Mouse (Mus musculus) liver (tissue): ENCODE data around the gene Cdc14a.

Source experiments
- DNase-seq: peaks from one replicate; pipeline ENCODE4 v3.0.0-alpha.2; 2020; ENCODE audit warnings: mixed read lengths

Gene Cdc14a

DNA sequence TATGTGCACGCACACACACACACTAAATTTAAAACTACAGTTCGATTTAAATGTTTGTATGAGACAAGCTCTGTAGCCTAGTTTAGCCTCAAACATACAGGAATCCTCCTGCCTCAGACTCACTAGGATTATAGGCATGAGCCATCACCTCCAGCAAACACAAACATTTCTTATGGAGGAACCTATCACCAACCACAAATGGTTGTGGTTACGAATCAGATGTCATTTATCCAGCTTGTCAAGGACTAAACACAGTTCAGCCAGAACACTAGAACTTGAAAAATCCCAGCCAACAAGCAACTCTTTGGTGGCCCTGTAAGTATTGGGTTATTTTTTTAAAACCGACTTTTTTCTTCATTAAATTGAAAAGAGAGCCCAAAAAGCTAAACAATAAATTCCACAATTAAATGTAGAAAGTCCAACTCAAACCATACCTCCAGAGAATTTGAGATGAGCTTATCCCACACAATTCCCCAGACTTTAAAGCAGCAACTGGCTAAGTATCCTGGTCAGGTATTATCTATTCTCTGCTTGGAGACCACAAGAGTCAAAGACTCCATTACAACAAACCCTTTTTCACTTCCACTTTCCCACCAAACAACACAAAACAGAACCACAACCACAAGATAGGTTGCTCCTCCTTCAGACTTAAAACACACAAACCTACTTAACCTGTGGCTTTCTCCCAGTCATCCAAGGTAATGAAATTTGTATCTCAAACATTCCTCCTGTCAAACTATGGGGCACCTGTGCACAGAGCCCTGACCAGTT is 10.7 kb downstream of the Cdc14a start:
- DNase-seq = no peak

DNA sequence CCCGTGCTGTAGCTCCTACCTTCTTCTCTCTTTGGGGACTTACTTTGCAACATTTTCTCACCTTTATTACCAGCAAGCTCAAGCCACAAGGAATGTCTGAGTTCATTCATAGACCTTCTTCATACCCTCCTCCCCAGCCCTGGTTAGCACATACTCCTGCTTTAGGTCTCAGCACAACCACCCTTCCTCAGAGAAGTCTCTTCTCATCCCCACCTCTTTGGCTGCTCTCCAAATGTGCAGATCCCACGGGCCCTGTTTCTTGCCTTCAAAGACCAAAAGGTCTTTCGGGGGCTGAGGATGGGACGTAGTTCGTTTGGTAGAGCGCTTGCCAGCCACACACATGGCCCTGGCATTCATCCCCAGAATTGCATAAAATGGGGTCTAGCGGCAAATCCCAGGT is 13.8 kb downstream of the Cdc14a start:
- no peak for DNase-seq

DNA sequence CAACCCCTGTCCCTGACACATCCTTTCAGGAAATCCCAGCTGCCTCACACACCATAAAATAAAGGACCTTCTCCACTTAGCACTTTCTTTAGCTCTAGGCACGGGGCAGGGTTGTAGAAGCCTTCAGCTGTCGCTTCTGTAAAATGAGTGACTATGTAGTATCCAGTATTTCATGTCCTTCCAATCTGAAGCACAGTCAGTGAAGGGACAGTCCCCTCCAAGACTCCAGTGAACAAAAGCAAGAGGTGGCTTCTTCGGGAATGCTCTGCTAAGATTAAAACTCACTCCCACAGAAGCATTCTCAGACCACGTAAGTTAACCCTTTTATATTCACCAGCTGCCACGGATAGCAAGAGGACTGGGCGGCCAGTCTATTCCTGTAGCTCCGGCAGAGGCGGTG is 14.3 kb downstream of the Cdc14a start:
- no peak for DNase-seq

DNA sequence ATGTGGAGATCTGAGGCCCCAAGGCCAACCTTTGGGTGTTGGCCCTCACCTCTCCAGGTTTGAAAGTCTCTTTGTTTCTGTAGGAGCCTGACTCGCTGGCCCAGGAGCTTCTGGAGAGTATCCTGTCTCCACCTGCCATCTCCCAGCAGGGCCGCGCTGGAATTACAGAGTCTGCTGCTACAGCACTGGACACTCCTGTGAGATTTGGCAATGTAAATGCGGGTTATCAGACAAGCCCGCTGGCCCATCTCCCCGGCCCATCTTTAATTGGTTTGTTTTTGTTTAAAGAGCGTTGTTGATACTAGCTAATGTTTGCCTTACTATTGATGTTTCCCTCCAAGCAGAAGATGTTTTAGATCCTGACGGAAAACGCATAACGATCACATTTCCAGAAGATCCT is 15.0 kb downstream of the Cdc14a start:
- DNase-seq = no peak

DNA sequence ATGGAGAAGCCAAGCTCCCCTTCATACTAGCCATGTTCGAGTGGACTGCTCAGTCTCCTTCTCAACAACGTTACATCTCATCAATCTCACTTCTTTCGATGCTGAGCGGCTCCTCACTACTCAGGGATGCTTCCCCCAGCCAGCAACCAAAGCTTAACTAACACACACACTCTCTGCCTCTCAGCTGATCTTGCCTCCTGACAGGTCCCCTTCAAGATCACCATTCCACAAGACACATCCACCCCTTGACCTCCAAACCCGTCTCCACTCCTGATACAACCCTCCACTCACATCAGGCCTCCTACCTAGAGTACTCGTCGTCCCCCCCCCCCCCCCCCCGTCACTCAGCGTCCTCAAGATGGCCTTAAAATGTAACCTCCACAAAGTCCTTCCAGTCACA is 18.3 kb downstream of the Cdc14a start:
- no peak for DNase-seq

DNA sequence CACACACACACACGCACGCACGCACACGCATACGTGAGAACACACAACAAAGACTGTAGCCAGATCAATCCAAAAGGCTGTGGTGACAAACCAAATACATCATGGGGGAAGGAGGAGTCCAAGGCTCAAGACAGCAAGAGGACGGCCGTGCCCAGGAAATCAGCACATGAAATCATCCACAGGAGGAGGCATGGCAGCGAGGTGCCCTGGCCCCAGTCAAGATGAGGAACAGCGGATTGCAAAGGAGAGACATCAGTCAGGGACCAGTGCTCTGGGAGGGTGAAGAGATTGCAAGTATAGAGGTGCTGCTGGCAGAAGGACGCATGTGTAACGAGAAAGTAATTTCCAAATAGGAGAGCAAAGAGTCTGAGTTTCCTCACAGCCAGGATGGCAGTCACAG is 22.4 kb downstream of the Cdc14a start:
- no peak for DNase-seq

DNA sequence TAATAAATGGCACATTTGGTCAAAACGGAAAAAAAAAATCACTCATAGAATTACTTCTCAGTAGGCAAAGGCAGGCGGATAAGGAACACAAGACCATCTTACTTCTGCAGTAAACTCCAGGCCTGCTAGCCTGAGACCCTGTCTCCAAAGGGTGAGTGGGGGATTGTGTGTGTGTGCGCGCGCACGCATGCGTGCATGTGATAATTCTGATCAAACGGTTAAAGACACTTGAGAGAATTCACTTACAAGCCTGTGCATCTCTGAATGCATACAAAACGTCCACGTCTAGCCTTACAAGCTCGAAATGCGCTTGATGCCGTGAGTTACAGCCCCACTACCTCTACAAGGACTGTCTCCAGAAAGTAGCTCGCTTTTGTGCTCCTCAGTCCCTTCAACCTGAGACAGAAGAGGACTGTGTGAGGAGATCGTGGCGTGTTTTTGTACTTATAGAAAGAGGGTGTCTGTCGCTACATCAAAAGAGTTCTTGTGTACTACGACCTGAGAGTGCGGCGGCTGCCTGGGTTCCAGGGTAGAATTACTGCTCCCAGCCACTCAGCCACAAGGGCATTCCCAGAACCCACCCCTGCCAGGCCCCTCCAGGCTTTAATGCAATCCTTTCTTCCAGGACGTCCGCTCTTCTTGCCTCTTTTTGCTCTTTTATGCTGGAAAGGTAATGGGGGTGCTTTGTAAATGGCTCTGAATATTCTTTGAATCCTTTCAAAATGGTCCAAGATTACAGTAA is 24.3 kb downstream of the Cdc14a start:
- no peak for DNase-seq

DNA sequence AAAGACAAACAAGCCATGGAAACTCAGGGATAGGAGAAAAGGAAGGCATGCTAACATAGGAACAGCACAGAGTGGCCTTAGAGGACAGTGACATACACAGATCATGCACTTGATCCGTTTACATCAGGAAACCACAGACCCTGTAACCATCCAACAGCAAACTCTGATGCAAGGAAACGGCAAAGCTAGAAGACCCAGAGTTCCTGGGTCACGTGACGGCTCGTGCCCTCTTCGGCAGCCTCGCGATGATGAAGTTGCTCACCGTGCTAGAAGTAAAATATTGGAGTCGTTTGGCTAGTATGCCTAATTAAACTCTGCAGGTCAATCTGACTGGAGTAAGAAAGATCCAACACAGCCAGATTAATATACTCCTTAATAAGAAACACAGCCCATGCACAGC is 25.3 kb downstream of the Cdc14a start:
- no peak for DNase-seq

DNA sequence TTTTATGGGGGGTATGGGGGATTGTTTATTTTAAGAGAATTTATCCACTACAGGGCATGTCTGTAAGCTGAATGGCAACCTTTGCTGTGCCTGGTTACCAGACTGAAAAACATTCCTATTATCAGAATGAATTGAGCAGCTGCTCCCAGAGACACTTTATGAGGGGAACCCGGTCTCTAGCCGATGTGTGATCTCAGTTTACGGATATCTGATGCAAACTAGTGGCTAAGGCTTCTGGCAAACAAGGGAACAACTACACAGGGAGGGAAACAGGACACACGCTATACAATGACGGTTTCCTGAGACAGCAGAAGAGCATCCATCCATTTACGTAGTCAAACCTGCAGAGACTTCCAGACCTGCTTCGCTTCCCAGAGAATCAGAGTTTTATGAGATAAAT is 25.9 kb downstream of the Cdc14a start:
- no peak for DNase-seq

DNA sequence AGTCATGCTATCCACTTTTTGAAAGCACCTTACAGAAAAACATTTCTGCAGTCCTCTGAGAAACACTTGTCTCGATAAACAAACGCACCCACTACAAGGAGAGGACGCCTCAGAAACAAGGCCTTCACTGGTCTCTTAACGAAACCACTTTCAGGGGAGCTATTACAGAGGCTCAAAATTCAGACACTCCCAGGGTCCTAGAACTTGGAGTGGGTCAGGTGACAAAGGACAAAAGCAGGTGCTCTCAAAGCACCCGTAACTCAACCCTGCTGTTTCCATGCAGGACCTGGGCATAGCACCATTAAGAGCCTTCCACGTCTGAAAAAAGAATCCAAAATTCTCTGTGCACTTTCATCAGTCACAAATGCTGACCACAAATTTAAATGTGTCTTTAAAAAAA is 26.5 kb downstream of the Cdc14a start:
- no peak for DNase-seq

DNA sequence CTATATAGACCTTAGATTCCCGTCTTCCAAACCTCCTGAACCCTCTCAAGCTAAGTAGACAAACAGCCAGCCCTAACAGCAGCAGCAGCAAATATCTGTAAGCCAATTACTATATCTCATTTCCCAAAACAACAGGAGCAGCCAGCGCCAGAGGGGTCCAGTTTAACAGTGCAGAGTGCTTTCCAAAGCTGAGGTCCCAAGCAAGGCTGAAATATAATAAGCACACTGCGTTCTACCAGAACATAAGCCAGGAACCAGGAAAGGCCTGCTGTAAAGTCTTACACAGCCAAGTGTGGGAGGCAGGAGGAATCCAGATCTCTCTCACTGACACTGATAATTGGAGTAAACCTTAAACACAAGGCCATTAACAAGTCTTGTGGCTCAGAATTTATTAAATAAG is 27.3 kb downstream of the Cdc14a start:
- no peak for DNase-seq

DNA sequence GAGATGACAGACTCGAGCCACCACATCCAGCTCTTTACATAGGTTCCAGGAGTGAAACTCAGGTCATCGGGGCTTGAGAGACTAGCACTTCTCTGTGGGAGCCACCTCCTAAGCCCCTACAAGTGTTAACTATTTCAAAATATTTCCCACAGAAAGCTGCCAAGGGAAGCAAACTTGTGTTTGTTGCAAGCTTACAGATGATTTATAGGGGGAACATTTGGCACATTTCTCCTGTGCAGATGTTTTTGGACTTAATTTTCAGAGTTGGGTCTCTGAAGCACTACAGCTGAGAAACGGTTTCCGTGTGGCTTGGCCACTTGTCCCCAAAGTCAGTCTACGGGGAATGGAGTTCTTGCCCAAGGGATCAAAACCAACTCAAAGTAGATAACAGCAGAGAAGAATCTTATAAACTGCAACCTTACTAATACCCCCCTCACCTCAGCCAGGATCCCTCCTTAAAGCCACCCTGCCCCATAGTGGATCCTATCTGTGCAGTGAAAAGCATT is 28.9 kb downstream of the Cdc14a start:
- DNase-seq = no peak

DNA sequence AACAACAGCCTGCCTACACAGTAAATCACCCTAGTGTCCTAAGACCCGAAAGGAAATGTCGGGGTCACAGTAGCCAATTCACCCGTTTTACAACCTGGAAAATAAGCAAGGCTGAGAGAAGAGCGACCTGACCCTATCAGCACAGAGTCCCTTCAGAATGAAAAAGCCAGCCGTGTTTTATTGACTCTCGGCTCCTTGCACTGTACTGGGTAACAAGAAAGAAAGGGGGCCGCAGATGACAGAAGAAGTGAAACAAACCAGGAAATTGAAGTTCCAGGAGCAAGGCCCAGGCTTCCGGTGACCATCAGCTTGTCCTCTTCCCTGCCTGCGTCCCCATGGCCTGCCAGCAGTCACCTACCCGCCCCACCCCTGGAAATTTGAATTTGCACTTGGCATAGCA is 32.4 kb downstream of the Cdc14a start:
- DNase-seq = no peak

DNA sequence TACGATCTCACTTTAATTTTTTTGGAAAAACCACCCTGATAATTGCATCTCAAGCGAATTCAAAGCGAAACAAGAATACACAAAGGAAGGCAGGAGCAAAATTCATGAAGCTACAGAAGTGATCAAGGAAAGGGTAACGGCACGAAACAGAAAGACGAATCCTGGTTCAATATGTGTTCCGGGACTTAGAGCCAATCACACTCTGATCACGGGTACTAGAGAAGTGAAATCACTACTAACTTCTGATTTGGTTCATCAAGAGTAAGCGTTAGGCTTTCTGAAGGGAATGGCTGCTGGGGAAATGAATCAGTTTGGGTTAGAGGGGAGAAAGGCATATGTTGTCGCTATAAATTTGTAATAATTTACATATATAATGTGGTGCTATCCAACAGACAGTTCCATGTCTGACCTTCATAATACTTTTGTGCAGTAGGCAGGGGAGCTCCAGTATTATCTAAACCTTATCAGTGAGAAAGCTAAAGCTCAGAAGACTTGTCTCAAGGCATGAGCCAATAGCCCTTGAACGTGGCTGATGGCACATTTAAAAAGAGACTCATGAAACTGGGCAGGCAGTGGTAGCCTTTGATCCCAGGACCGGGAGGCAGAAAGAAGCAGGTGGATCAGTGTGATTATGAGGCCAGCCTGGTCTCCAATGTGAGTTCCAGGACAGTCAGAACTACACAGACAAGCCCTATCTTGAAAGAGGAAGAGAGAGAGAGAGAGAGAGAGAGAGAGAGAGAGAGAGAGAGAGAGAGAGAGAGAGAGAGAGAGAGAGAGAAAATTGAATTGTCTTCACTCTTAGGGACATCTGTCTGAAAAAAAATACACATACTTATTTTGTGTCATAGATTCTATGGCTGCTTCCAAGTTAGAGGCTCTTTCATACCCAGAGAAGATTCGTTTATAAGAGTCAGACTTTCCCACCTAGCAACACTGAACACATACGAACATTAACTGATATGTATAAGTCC is 34.0 kb downstream of the Cdc14a start:
- peak; percentile 61 for DNase-seq

DNA sequence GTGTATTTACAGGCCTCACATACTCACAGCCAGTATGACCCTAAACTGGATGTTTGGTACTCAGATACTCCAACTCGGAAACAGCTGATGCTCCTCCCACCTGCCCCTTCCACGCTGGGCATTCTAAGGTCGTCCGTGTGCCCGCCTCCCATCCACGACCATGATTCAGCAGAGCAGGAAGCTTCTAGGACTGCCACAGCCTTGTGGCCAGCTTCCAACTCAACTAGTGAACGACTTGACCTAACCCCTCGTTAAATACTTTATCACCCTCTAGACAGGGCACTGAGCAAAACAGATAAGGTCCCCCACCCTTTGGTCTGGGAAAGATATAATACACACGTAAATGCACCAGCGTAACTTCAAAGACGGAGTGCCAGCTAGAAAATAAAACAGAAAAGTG is 35.0 kb downstream of the Cdc14a start:
- peak; percentile 88 for DNase-seq

DNA sequence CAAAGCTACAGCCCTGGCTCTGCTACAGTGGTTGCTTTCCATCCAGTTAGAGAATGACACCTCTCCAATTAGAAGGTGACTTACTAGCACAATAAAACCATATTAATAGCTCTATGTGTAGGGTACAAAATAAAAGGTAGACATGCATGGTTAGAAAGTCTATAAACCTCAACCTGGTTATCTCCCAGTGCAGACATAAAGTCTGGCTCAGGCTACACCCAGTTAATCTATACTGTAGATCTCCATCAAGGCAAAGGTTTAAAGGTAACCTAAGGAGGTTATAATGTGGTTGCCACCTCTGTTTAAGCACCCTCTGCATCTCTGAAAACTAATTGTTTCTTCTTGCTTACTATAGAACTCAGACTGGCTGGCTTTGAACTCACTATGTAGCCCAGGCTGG is 36.9 kb downstream of the Cdc14a start:
- DNase-seq = no peak

DNA sequence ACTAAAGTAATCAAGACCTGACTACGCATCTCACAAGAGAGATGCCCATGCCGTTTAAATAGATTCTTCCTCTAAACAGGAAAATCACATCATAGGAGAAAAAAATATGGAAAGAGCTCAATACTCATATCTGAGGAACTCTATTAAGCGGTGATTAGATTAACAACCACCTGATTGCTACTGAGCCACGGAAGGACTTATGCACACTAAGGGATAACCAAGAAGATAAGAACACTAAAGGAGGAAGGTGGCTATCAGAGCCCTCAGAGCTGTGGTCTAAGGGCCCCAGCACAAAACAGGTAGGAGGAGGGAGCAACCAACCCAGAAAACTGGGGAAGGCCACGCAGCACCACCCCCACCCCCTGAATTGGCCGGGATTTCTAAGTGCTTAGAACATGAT is 37.5 kb downstream of the Cdc14a start:
- no peak for DNase-seq

DNA sequence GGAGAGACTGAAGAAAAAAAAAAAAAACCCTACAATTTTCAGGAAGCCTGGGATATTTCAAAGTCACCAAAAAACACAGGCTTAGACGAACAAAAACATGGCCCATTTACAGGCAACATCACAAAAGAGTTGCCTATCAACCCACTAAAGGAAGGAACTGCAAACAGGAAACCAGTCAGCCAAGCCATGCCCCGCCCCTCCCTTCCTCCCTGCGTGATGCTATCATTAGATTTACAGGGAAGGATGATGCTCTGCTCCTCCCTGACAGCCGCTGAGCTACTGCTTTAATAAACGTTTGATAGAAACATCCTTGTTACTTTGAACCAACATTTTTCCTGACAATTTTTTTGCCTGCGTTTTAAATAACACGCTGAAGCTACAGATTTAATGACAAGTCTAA is 39.5 kb downstream of the Cdc14a start:
- peak; percentile 62 for DNase-seq

DNA sequence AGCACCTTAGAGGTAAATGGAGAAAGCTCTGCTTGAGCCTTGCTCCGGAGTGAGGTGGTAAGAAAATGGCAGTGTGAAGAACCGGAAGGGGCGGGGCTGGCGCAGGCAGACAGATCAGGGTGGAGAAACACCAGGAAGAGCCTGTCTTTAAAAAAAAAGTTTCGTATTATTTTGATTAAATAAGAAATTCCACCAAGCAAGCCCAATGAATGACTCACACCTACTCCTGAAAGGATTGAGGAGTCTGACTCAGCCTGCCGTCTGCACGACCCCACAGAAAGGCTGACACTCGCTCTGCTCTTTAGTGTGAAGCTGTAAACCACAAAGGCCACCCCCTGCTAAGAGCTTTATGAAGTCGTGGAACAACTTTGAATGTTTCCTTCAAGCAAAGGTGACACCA is 43.5 kb downstream of the Cdc14a start:
- DNase-seq = no peak

DNA sequence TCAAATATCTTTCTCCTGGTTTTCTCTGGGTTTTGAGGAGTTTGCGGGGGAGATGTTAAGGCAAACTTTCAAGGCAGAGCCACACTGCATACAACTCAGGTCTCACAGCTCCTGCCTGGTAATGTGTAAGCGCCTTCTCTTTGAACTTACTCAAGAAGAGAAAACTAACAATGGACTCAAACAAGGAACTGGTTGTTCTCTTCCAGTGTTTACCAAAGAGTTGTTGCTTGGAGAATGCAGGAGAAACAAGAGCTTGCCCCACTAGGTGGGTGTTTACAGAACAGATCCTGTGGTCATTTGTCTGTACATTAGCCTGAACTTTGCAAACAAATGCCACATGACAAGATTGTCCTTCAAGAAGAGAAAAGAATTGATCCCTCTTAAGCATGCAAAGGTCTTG is 48.4 kb downstream of the Cdc14a start:
- DNase-seq = no peak

DNA sequence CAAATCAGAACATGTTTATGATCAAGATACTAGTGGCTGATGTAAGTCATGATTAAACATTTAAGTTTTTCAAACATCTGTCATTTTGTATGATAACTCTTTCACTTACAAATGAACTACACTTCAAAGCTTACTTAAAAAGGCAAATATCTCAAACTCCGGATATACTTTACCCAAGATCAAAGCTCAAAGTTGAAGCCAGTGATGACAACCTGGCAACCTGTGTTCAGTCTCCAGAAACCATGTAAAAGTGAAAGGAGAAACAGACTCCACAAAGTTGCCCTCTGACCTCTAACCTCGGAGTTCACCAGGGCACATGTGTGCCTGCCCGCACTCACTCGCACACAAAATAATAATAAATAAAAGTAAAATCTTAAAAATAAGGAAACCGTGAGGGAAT is 49.3 kb downstream of the Cdc14a start:
- no peak for DNase-seq

DNA sequence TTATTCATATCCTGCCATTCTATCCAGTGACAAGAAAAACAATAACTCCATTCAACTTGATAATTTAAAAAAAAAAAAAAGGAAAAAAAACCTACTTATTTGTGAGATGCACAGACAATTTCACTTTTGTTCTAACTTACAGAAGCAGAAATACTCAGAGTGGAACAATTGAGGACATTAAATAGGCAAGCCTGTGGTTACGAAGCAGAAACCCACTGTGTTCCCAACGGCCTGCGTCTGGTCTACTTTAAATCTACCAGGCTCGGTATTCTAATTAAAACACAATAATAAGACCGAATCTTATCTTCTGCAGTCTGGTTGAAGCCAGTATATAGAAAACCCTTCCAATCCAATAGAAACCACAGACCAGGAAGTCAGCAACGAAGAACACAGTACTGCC is 50.6 kb downstream of the Cdc14a start:
- no peak for DNase-seq

DNA sequence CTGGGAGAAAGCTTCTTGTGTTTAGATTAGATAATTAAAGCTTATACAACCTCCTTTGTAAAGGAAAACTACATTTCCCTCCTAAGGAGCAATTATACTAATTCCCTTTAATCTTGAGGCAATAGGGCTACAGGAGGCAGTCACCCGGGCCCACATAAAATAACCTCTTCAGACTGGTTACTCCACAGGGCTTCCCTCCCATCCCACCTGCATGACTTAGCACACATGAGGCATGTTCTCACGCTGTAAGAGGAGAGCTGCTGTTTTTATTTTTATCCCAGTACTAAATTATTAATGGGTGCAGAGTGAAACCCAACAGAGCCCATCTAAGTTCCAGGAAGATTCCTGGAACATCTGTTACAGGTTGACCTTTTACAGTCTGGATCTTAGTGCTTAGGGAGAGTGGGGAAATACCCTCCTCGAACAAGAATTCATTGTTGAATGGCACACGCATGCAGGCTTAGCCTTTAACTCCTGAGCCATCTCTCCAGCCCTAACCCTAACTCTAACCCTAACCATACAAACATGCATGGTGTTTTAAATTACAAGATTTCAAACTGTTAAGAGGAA is 54.9 kb downstream of the Cdc14a start:
- DNase-seq = no peak
